Mouse (Mus musculus) MEL (cell line): ENCODE results near the gene Prf1.

Experiments
- BHLHE40 ChIP-seq: IDR thresholded peaks from 2 replicates; pipeline ENCODE4 v1.6.1; 2012; ENCODE audit warnings: low read depth, mild to moderate bottlenecking, inconsistent platforms, low read length, improper control_type of control experiment, borderline replicate concordance
- CTCF ChIP-seq, 3 experiments: IDR thresholded peaks in 2 of 3; conservative IDR thresholded peaks in 1 of 3; 2 replicates each; pipeline ENCODE4 v1.5.1; 2011 to 2012; ENCODE audit warnings: low read length in 3 of 3, low read depth in 2 of 3, mild to moderate bottlenecking in 2 of 3, improper control_type of control experiment in 1 of 3, inconsistent platforms in 1 of 3, mixed read lengths in 1 of 3, moderate library complexity in 1 of 3; ENCODE audit not compliant: control insufficient read depth in 1 of 3, insufficient read depth in 1 of 3, poor library complexity in 1 of 3, severe bottlenecking in 1 of 3
- JUND ChIP-seq: IDR thresholded peaks from 2 replicates; pipeline ENCODE4 v1.6.1; 2011; ENCODE audit warnings: low read depth, mild to moderate bottlenecking, improper control_type of control experiment, low read length
- MAFK ChIP-seq: IDR thresholded peaks from 2 replicates; pipeline ENCODE4 v1.6.1; 2011; ENCODE audit warnings: low read depth, mild to moderate bottlenecking, low read length, improper control_type of control experiment, borderline replicate concordance
- MAZ ChIP-seq: IDR thresholded peaks from 2 replicates; pipeline ENCODE4 v1.6.1; 2012; ENCODE audit warnings: low read depth, mild to moderate bottlenecking, inconsistent platforms, low read length, improper control_type of control experiment
- MEF2A ChIP-seq: IDR thresholded peaks from 2 replicates; pipeline ENCODE4 v1.6.1; 2014; ENCODE audit warnings: low read depth, mild to moderate bottlenecking, inconsistent platforms, low read length, improper control_type of control experiment; ENCODE audit not compliant: poor library complexity, insufficient replicate concordance, severe bottlenecking; ENCODE audit errors: extremely low read depth
- MYB ChIP-seq: IDR thresholded peaks from 2 replicates; pipeline ENCODE4 v1.6.1; 2011; ENCODE audit warnings: mild to moderate bottlenecking, low read depth, low read length, improper control_type of control experiment
- MYC ChIP-seq: IDR thresholded peaks from 2 replicates; pipeline ENCODE4 v1.6.1; 2011; ENCODE audit warnings: low read depth, mild to moderate bottlenecking, low read length, improper control_type of control experiment, moderate library complexity
- POLR2A ChIP-seq, 2 experiments: IDR thresholded peaks; 2 replicates each; pipeline ENCODE4 v1.6.1; 2011 to 2012; ENCODE audit warnings: low read length in 2 of 2, mild to moderate bottlenecking in 2 of 2, control low read depth in 1 of 2, improper control_type of control experiment in 1 of 2, low read depth in 1 of 2, moderate library complexity in 1 of 2; ENCODE audit not compliant: control insufficient read depth in 1 of 2, insufficient read depth in 1 of 2, poor library complexity in 1 of 2
- RAD21 ChIP-seq: IDR thresholded peaks from 2 replicates; pipeline ENCODE4 v1.6.1; 2011; ENCODE audit warnings: mild to moderate bottlenecking, low read depth, low read length, improper control_type of control experiment
- RCOR1 ChIP-seq: IDR thresholded peaks from 2 replicates; pipeline ENCODE4 v1.6.1; 2012; ENCODE audit warnings: low read depth, mild to moderate bottlenecking, inconsistent platforms, low read length, improper control_type of control experiment

GRCm38 (mm10) chr10:61341045-61341444 is 43.4 kb downstream of the Prf1 start:
- TF ChIP-seq CTCF (IDR thresholded peaks at IDR 0.05 in 2 of 3, conservative IDR thresholded peaks at IDR 0.05 in 1 of 3; ENCODE audit: control insufficient read depth in 1 of 3, insufficient read depth in 1 of 3, low read depth in 2 of 3, low read length in 3 of 3, poor library complexity in 1 of 3, severe bottlenecking in 1 of 3) (no peak), MEF2A (no peak), MAZ (no peak), BHLHE40 (no peak), MYB (no peak), POLR2A (IDR thresholded peaks at IDR 0.05; ENCODE audit: control insufficient read depth in 1 of 2, insufficient read depth in 1 of 2, low read depth in 1 of 2, low read length in 2 of 2, poor library complexity in 1 of 2) (no peak), RAD21 (no peak), RCOR1 (no peak), MYC (no peak), MAFK (no peak), JUND (no peak)
